Mouse (Mus musculus) testis, adult 2 months (tissue): ENCODE results near the gene Usp46.

Experiments used
- CTCF ChIP-seq: fragments of 200-500 bp; IDR thresholded peaks from 2 replicates; pipeline ENCODE4 v1.5.1; 2012; ENCODE audit warnings: low read depth, mild to moderate bottlenecking, inconsistent platforms, low read length, moderate library complexity; ENCODE audit not compliant: control insufficient read depth, insufficient read depth, insufficient replicate concordance
- POLR2A ChIP-seq: fragments of 200-500 bp; IDR thresholded peaks from 2 replicates; pipeline ENCODE4 v1.6.1; 2012; ENCODE audit warnings: low read depth, mild to moderate bottlenecking, inconsistent platforms, low read length, moderate library complexity; ENCODE audit not compliant: control insufficient read depth

GRCm38 (mm10) chr5:73958096-73958495, 110.1 kb downstream of the Usp46 start:
- no peak for TF ChIP-seq POLR2A
- TF ChIP-seq CTCF, result no peak
